Mouse (Mus musculus) CH12.LX (cell line): ENCODE results near the gene Tmppe. TPM values are rescaled to one million over a fixed set of nuclear protein-coding genes. Genes with fewer than 3 reads are reported as not detected.
"Not testable (repeated sequence)": the region's sequence is repeated elsewhere in the genome, so short reads cannot be mapped to it uniquely, and the experiment has no call there.

Source experiments
- DNase-seq: peaks from one replicate; pipeline ENCODE4 v3.0.0-alpha.2; 2013; ENCODE audit errors: extremely low read depth
- H3K27ac ChIP-seq: 2 replicates; pipeline ENCODE4 v1.5.1; 2012; ENCODE audit warnings: low read depth, mild to moderate bottlenecking, control low read depth, moderate library complexity; ENCODE audit not compliant: insufficient read depth
- H3K27me3 ChIP-seq: replicated peaks from 2 replicates; pipeline ENCODE3; 2012; ENCODE audit warnings: inconsistent platforms
- H3K36me3 ChIP-seq, 2 experiments: replicated peaks in 1 of 2; 2 replicates each; pipeline versions ENCODE3 to v1.6.1; 2012; ENCODE audit warnings: inconsistent platforms in 1 of 2, low read length in 1 of 2, mild to moderate bottlenecking in 1 of 2, mixed read lengths in 1 of 2, moderate library complexity in 1 of 2; ENCODE audit not compliant: control insufficient read depth in 1 of 2, insufficient read depth in 1 of 2
- H3K4me1 ChIP-seq, 2 experiments: 2 replicates each; pipeline ENCODE4 v1.6.1; 2012; ENCODE audit warnings: inconsistent platforms in 1 of 2, moderate library complexity in 1 of 2; ENCODE audit not compliant: insufficient read depth in 2 of 2, control insufficient read depth in 1 of 2
- H3K4me2 ChIP-seq: 2 replicates; pipeline ENCODE4 v1.6.1; 2012; ENCODE audit warnings: low read depth, mild to moderate bottlenecking, control low read depth; ENCODE audit not compliant: poor library complexity, insufficient read depth, severe bottlenecking
- H3K4me3 ChIP-seq, 3 experiments: fragments of 150-350 bp in 1 of 3; sonication (generic) in 1 of 3; replicated peaks in 1 of 3; 2 replicates each; pipeline versions ENCODE3 to v1.5.1; 2011 to 2012; ENCODE audit warnings: low read depth in 2 of 3, low read length in 2 of 3, mild to moderate bottlenecking in 2 of 3, moderate library complexity in 2 of 3, control low read depth in 1 of 3, improper control_type of control experiment in 1 of 3, inconsistent platforms in 1 of 3, mixed read lengths in 1 of 3; ENCODE audit not compliant: poor library complexity in 1 of 3
- H3K79me2 ChIP-seq: replicated peaks from 2 replicates; pipeline ENCODE4 v1.6.1; 2012; ENCODE audit warnings: mild to moderate bottlenecking, moderate library complexity; ENCODE audit not compliant: control insufficient read depth, poor library complexity, insufficient read depth, severe bottlenecking; ENCODE audit errors: extremely low read depth
- H3K9ac ChIP-seq: 2 replicates; pipeline ENCODE4 v1.6.1; 2012; ENCODE audit warnings: low read depth, mild to moderate bottlenecking, control low read depth, moderate library complexity; ENCODE audit not compliant: insufficient read depth
- H3K9me3 ChIP-seq: replicated peaks from 2 replicates; pipeline ENCODE3; 2012; ENCODE audit warnings: low read length, inconsistent platforms, mixed read lengths
- BHLHE40 ChIP-seq: IDR thresholded peaks from 2 replicates; pipeline ENCODE4 v1.6.1; 2011; ENCODE audit warnings: mild to moderate bottlenecking, low read depth, low read length, improper control_type of control experiment
- CHD1 ChIP-seq: IDR thresholded peaks from 2 replicates; pipeline ENCODE4 v1.6.1; 2012; ENCODE audit warnings: low read depth, low read length, improper control_type of control experiment, inconsistent platforms
- CTCF ChIP-seq, 2 experiments: IDR thresholded peaks in 1 of 2; conservative IDR thresholded peaks in 1 of 2; 2 replicates each; pipeline ENCODE4 v1.5.1; 2011 to 2012; ENCODE audit warnings: low read depth in 2 of 2, low read length in 2 of 2, improper control_type of control experiment in 1 of 2, inconsistent platforms in 1 of 2, mild to moderate bottlenecking in 1 of 2, moderate library complexity in 1 of 2
- E2F4 ChIP-seq: IDR thresholded peaks from 2 replicates; pipeline ENCODE4 v1.6.1; 2011; ENCODE audit warnings: low read depth, low read length, improper control_type of control experiment; ENCODE audit not compliant: insufficient replicate concordance
- ELF1 ChIP-seq: IDR thresholded peaks from 2 replicates; pipeline ENCODE4 v1.6.1; 2014; ENCODE audit warnings: low read depth, mild to moderate bottlenecking, inconsistent platforms, low read length, improper control_type of control experiment
- GABPA ChIP-seq: IDR thresholded peaks from 2 replicates; pipeline ENCODE4 v1.6.1; 2012; ENCODE audit warnings: low read depth, low read length, improper control_type of control experiment, inconsistent platforms; ENCODE audit not compliant: insufficient replicate concordance
- MAX ChIP-seq: IDR thresholded peaks from 2 replicates; pipeline ENCODE4 v1.6.1; 2011; ENCODE audit warnings: low read length, improper control_type of control experiment
- MEF2A ChIP-seq: IDR thresholded peaks from 2 replicates; pipeline ENCODE4 v1.6.1; 2014; ENCODE audit warnings: low read depth, mild to moderate bottlenecking, inconsistent platforms, low read length, improper control_type of control experiment, borderline replicate concordance
- MXI1 ChIP-seq: IDR thresholded peaks from 2 replicates; pipeline ENCODE4 v1.6.1; 2011; ENCODE audit warnings: mild to moderate bottlenecking, low read depth, low read length, improper control_type of control experiment
- NELFE ChIP-seq: IDR thresholded peaks from 2 replicates; pipeline ENCODE4 v1.6.1; 2011; ENCODE audit warnings: low read depth, low read length, improper control_type of control experiment
- NRF1 ChIP-seq: IDR thresholded peaks from 2 replicates; pipeline ENCODE4 v1.6.1; 2014; ENCODE audit warnings: low read depth, mild to moderate bottlenecking, inconsistent platforms, low read length, improper control_type of control experiment, moderate library complexity
- PAX5 ChIP-seq: IDR thresholded peaks from 2 replicates; pipeline ENCODE4 v1.6.1; 2012; ENCODE audit warnings: low read length, inconsistent platforms, mixed read lengths
- POLR2AphosphoS2 ChIP-seq: IDR thresholded peaks from 2 replicates; pipeline ENCODE4 v1.6.1; 2011; ENCODE audit warnings: low read depth, low read length, improper control_type of control experiment
- RCOR1 ChIP-seq: conservative IDR thresholded peaks from 2 replicates; pipeline ENCODE4 v1.6.1; 2012; ENCODE audit warnings: low read depth, mild to moderate bottlenecking, inconsistent platforms, low read length, improper control_type of control experiment
- SIN3A ChIP-seq: IDR thresholded peaks from 2 replicates; pipeline ENCODE4 v1.6.1; 2012; ENCODE audit warnings: low read length, improper control_type of control experiment, inconsistent platforms
- SMC3 ChIP-seq: IDR thresholded peaks from 2 replicates; pipeline ENCODE4 v1.6.1; 2011; ENCODE audit warnings: low read depth, low read length, improper control_type of control experiment
- TBP ChIP-seq: conservative IDR thresholded peaks from 2 replicates; pipeline ENCODE4 v1.6.1; 2011; ENCODE audit warnings: low read depth, low read length, improper control_type of control experiment
- USF1 ChIP-seq: IDR thresholded peaks from 2 replicates; pipeline ENCODE4 v1.6.1; 2014; ENCODE audit warnings: low read depth, mild to moderate bottlenecking, inconsistent platforms, low read length, improper control_type of control experiment
- USF2 ChIP-seq: conservative IDR thresholded peaks from 2 replicates; pipeline ENCODE4 v1.6.1; 2011; ENCODE audit warnings: low read depth, low read length, improper control_type of control experiment
- ZMIZ1 ChIP-seq: IDR thresholded peaks from 2 replicates; pipeline ENCODE4 v1.6.1; 2012; ENCODE audit warnings: low read depth, mild to moderate bottlenecking, inconsistent platforms, low read length, improper control_type of control experiment
- dilution Hi-C: fragments of 300-500 bp; cut with MboI; formaldehyde crosslinking; loops from 2 replicates; pipeline ENCODE4 v1.14.3; 2020; ENCODE audit warnings: low sequenced_read_pairs; ENCODE audit not compliant: extremely low pct_unique_long_range_greater_than_20kb, extremely low pct_ligation_motif_present
- in situ Hi-C: fragments of 300-500 bp; cut with MboI; formaldehyde crosslinking; loops from 3 replicates; pipeline ENCODE4 v1.14.3; 2019; ENCODE audit warnings: low sequenced_read_pairs, low pct_ligation_motif_present, low pct_unique_long_range_greater_than_20kb, mixed read lengths
- polyA plus RNA-seq: library from polyadenylated mRNA; unstranded; fragments of >175 nt; gene quantifications from 2 replicates; pipeline ENCODE4 v1.2.1, GENCODE M21; 2012; ENCODE audit warnings: low read depth; ENCODE audit not compliant: insufficient read length
- total RNA-seq, 2 experiments: library from RNA; depleted of rRNA; stranded (reverse); fragments of 300-350 nt in 1 of 2; fragments of >200 nt in 1 of 2; gene quantifications; 2 replicates each; pipeline ENCODE4 v1.2.3; 2012 to 2014

The Tmppe gene
- total and polyA plus RNA-seq, 3 experiments = 3.2 to 8.2 (median 7.3) TPM

DNA sequence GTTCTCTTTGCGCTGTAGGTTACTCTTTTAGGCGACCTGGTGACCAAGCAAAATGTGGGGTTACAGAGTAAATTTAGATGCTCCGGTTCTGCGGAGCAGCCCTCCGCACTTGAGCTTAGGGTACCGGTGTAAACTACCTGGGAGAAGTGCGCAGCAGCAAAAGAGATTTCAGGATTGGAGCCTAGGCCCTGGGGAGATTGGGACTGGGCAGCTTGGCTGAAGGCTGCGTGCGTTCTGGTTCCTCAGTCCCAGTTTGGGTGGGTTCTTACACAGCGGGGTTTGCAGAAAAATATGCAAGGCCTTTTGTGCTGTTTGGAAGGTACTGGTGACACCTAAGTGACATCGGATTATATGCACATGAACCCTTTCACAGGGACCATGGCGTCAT, 32.4 kb upstream of the Tmppe start:
- H3K9ac ChIP-seq = peak overlapping the region; percentile 70
- peak overlapping the region; percentile 12; the same call in 1 of the 2 replicates for H3K27ac ChIP-seq
- peak overlapping the region; percentile 41 for H3K4me2 ChIP-seq
- H3K9me3 ChIP-seq = no peaks in the 10 kb centered on the region
- in situ Hi-C loops (no loop called here), dilution Hi-C loops (no loop called here)
- TF ChIP-seq NELFE (no peak), USF2 (no peak), PAX5 (no peak), CHD1 (no peak), NRF1 (no peak), E2F4 (no peak), MXI1 (no peak), USF1 (no peak), MAX (no peak), RCOR1 (no peak), TBP (no peak), ZMIZ1 (no peak), BHLHE40 (no peak), MEF2A (no peak), GABPA (no peak), POLR2AphosphoS2 (no peak), ELF1 (no peak), SIN3A (no peak)
- no peaks in the 10 kb centered on the region for H3K27me3 ChIP-seq
- H3K36me3 ChIP-seq = peaks cover 3 to 11% of the 10 kb centered on the region in 2 experiments
- no peak for DNase-seq
- peaks cover 0 to 4% of the 10 kb centered on the region in 2 experiments; a peak in 2 of 4 replicates for H3K4me1 ChIP-seq
- peaks cover 3% of the 10 kb centered on the region for H3K79me2 ChIP-seq
- H3K4me3 ChIP-seq = peak overlapping the region; percentile 6 to 61 (median 39)

DNA sequence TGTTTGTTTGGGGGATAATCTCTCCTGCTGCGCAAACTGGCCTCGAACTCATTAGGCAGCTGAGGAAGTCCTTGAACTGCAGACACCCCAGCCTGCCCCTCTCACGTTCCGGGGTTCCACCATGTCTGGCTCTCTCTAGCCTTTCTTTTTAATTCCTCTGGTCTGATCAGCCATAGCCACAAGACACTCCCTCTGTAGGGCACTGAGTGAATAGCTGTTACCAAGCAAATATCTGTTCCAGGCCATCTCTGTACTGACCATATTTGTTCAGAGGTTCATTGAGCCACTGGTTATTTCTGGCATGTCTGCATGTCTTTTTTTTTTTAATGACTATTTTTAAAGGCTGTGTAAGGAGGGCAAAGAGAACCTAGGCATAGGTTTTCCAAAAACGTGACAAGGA, 31.5 kb upstream of the Tmppe start:
- TF ChIP-seq SMC3 = peak; percentile 38
- peak in 1 of 2 experiments; percentile 44; a peak in 2 of 4 replicates for TF ChIP-seq CTCF (conservative IDR thresholded peaks at IDR 0.05 in 1 of 2, IDR thresholded peaks at IDR 0.05 in 1 of 2; ENCODE audit: low read depth in 2 of 2, low read length in 2 of 2)
- 0 out of 2 replicates have a peak, but pooled peaks have one; percentile 29 for TF ChIP-seq BHLHE40
- peak overlapping the region; percentile 37; the same call in 1 of the 2 replicates for H3K27ac ChIP-seq
- H3K9ac ChIP-seq = peak overlapping the region; percentile 70
- dilution Hi-C loops, H3K79me2 ChIP-seq, H3K9me3 ChIP-seq, in situ Hi-C loops, H3K27me3 ChIP-seq, H3K4me1 ChIP-seq, DNase-seq: not testable (repeated sequence)
- H3K36me3 ChIP-seq = peaks cover 4 to 18% of the 10 kb centered on the region in 2 experiments
- peak overlapping the region; percentile 90 for H3K4me2 ChIP-seq
- H3K4me3 ChIP-seq = peak overlapping the region in 2 of 3 experiments; percentile 39 to 61
